Mouse (Mus musculus) CH12.LX (cell line): ENCODE data around the gene Osbpl3. TPM values are rescaled to one million over a fixed set of nuclear protein-coding genes. Genes with fewer than 3 reads are reported as not detected.

Experiments used
- DNase-seq: peaks from one replicate; pipeline ENCODE4 v3.0.0-alpha.2; 2013; ENCODE audit errors: extremely low read depth
- H3K27ac ChIP-seq: 2 replicates; pipeline ENCODE4 v1.5.1; 2012; ENCODE audit warnings: low read depth, mild to moderate bottlenecking, control low read depth, moderate library complexity; ENCODE audit not compliant: insufficient read depth
- H3K27me3 ChIP-seq: replicated peaks from 2 replicates; pipeline ENCODE3; 2012; ENCODE audit warnings: inconsistent platforms
- H3K36me3 ChIP-seq, 2 experiments: replicated peaks in 1 of 2; 2 replicates each; pipeline versions ENCODE3 to v1.6.1; 2012; ENCODE audit warnings: inconsistent platforms in 1 of 2, low read length in 1 of 2, mild to moderate bottlenecking in 1 of 2, mixed read lengths in 1 of 2, moderate library complexity in 1 of 2; ENCODE audit not compliant: control insufficient read depth in 1 of 2, insufficient read depth in 1 of 2
- H3K4me1 ChIP-seq, 2 experiments: 2 replicates each; pipeline ENCODE4 v1.6.1; 2012; ENCODE audit warnings: inconsistent platforms in 1 of 2, moderate library complexity in 1 of 2; ENCODE audit not compliant: insufficient read depth in 2 of 2, control insufficient read depth in 1 of 2
- H3K4me2 ChIP-seq: 2 replicates; pipeline ENCODE4 v1.6.1; 2012; ENCODE audit warnings: low read depth, mild to moderate bottlenecking, control low read depth; ENCODE audit not compliant: poor library complexity, insufficient read depth, severe bottlenecking
- H3K4me3 ChIP-seq, 3 experiments: fragments of 150-350 bp in 1 of 3; sonication (generic) in 1 of 3; replicated peaks in 1 of 3; 2 replicates each; pipeline versions ENCODE3 to v1.5.1; 2011 to 2012; ENCODE audit warnings: low read depth in 2 of 3, low read length in 2 of 3, mild to moderate bottlenecking in 2 of 3, moderate library complexity in 2 of 3, control low read depth in 1 of 3, improper control_type of control experiment in 1 of 3, inconsistent platforms in 1 of 3, mixed read lengths in 1 of 3; ENCODE audit not compliant: poor library complexity in 1 of 3
- H3K79me2 ChIP-seq: replicated peaks from 2 replicates; pipeline ENCODE4 v1.6.1; 2012; ENCODE audit warnings: mild to moderate bottlenecking, moderate library complexity; ENCODE audit not compliant: control insufficient read depth, poor library complexity, insufficient read depth, severe bottlenecking; ENCODE audit errors: extremely low read depth
- H3K9ac ChIP-seq: 2 replicates; pipeline ENCODE4 v1.6.1; 2012; ENCODE audit warnings: low read depth, mild to moderate bottlenecking, control low read depth, moderate library complexity; ENCODE audit not compliant: insufficient read depth
- H3K9me3 ChIP-seq: replicated peaks from 2 replicates; pipeline ENCODE3; 2012; ENCODE audit warnings: low read length, inconsistent platforms, mixed read lengths
- CHD1 ChIP-seq: IDR thresholded peaks from 2 replicates; pipeline ENCODE4 v1.6.1; 2012; ENCODE audit warnings: low read depth, low read length, improper control_type of control experiment, inconsistent platforms
- CTCF ChIP-seq, 2 experiments: IDR thresholded peaks in 1 of 2; conservative IDR thresholded peaks in 1 of 2; 2 replicates each; pipeline ENCODE4 v1.5.1; 2011 to 2012; ENCODE audit warnings: low read depth in 2 of 2, low read length in 2 of 2, improper control_type of control experiment in 1 of 2, inconsistent platforms in 1 of 2, mild to moderate bottlenecking in 1 of 2, moderate library complexity in 1 of 2
- E2F4 ChIP-seq: IDR thresholded peaks from 2 replicates; pipeline ENCODE4 v1.6.1; 2011; ENCODE audit warnings: low read depth, low read length, improper control_type of control experiment; ENCODE audit not compliant: insufficient replicate concordance
- ELF1 ChIP-seq: IDR thresholded peaks from 2 replicates; pipeline ENCODE4 v1.6.1; 2014; ENCODE audit warnings: low read depth, mild to moderate bottlenecking, inconsistent platforms, low read length, improper control_type of control experiment
- GABPA ChIP-seq: IDR thresholded peaks from 2 replicates; pipeline ENCODE4 v1.6.1; 2012; ENCODE audit warnings: low read depth, low read length, improper control_type of control experiment, inconsistent platforms; ENCODE audit not compliant: insufficient replicate concordance
- IRF4 ChIP-seq: IDR thresholded peaks from 2 replicates; pipeline ENCODE4 v1.6.1; 2014; ENCODE audit warnings: low read depth, mild to moderate bottlenecking, inconsistent platforms, low read length, improper control_type of control experiment
- JUN ChIP-seq: IDR thresholded peaks from 2 replicates; pipeline ENCODE4 v1.6.1; 2011; ENCODE audit warnings: low read depth, mild to moderate bottlenecking, low read length, improper control_type of control experiment, moderate library complexity; ENCODE audit not compliant: insufficient read depth
- KAT2A ChIP-seq: IDR thresholded peaks from 2 replicates; pipeline ENCODE4 v1.6.1; 2012; ENCODE audit warnings: low read length, improper control_type of control experiment, inconsistent platforms; ENCODE audit not compliant: insufficient replicate concordance
- MAX ChIP-seq: IDR thresholded peaks from 2 replicates; pipeline ENCODE4 v1.6.1; 2011; ENCODE audit warnings: low read length, improper control_type of control experiment
- MAZ ChIP-seq: IDR thresholded peaks from 2 replicates; pipeline ENCODE4 v1.6.1; 2012; ENCODE audit warnings: low read depth, mild to moderate bottlenecking, inconsistent platforms, low read length, improper control_type of control experiment, moderate library complexity
- MEF2A ChIP-seq: IDR thresholded peaks from 2 replicates; pipeline ENCODE4 v1.6.1; 2014; ENCODE audit warnings: low read depth, mild to moderate bottlenecking, inconsistent platforms, low read length, improper control_type of control experiment, borderline replicate concordance
- MYC ChIP-seq: IDR thresholded peaks from 2 replicates; pipeline ENCODE4 v1.6.1; 2011; ENCODE audit warnings: low read depth, mild to moderate bottlenecking, improper control_type of control experiment, low read length
- NELFE ChIP-seq: IDR thresholded peaks from 2 replicates; pipeline ENCODE4 v1.6.1; 2011; ENCODE audit warnings: low read depth, low read length, improper control_type of control experiment
- NRF1 ChIP-seq: IDR thresholded peaks from 2 replicates; pipeline ENCODE4 v1.6.1; 2014; ENCODE audit warnings: low read depth, mild to moderate bottlenecking, inconsistent platforms, low read length, improper control_type of control experiment, moderate library complexity
- SIN3A ChIP-seq: IDR thresholded peaks from 2 replicates; pipeline ENCODE4 v1.6.1; 2012; ENCODE audit warnings: low read length, improper control_type of control experiment, inconsistent platforms
- SMC3 ChIP-seq: IDR thresholded peaks from 2 replicates; pipeline ENCODE4 v1.6.1; 2011; ENCODE audit warnings: low read depth, low read length, improper control_type of control experiment
- TCF12 ChIP-seq: IDR thresholded peaks from 2 replicates; pipeline ENCODE4 v1.6.1; 2014; ENCODE audit warnings: low read depth, mild to moderate bottlenecking, inconsistent platforms, low read length, improper control_type of control experiment
- UBTF ChIP-seq: IDR thresholded peaks from 2 replicates; pipeline ENCODE4 v1.6.1; 2012; ENCODE audit warnings: low read depth, mild to moderate bottlenecking, inconsistent platforms, low read length, improper control_type of control experiment, moderate library complexity
- USF2 ChIP-seq: conservative IDR thresholded peaks from 2 replicates; pipeline ENCODE4 v1.6.1; 2011; ENCODE audit warnings: low read depth, low read length, improper control_type of control experiment
- ZKSCAN1 ChIP-seq: IDR thresholded peaks from 2 replicates; pipeline ENCODE4 v1.6.1; 2012; ENCODE audit warnings: low read depth, inconsistent platforms, low read length, improper control_type of control experiment, borderline replicate concordance
- ZMIZ1 ChIP-seq: IDR thresholded peaks from 2 replicates; pipeline ENCODE4 v1.6.1; 2012; ENCODE audit warnings: low read depth, mild to moderate bottlenecking, inconsistent platforms, low read length, improper control_type of control experiment
- dilution Hi-C: fragments of 300-500 bp; cut with MboI; formaldehyde crosslinking; loops from 2 replicates; pipeline ENCODE4 v1.14.3; 2020; ENCODE audit warnings: low sequenced_read_pairs; ENCODE audit not compliant: extremely low pct_unique_long_range_greater_than_20kb, extremely low pct_ligation_motif_present
- in situ Hi-C: fragments of 300-500 bp; cut with MboI; formaldehyde crosslinking; loops from 3 replicates; pipeline ENCODE4 v1.14.3; 2019; ENCODE audit warnings: low sequenced_read_pairs, low pct_ligation_motif_present, low pct_unique_long_range_greater_than_20kb, mixed read lengths
- polyA plus RNA-seq: library from polyadenylated mRNA; unstranded; fragments of >175 nt; gene quantifications from 2 replicates; pipeline ENCODE4 v1.2.1, GENCODE M21; 2012; ENCODE audit warnings: low read depth; ENCODE audit not compliant: insufficient read length
- total RNA-seq, 2 experiments: library from RNA; depleted of rRNA; stranded (reverse); fragments of 300-350 nt in 1 of 2; fragments of >200 nt in 1 of 2; gene quantifications; 2 replicates each; pipeline ENCODE4 v1.2.3; 2012 to 2014

Osbpl3 gene
- total and polyA plus RNA-seq, 3 experiments: 2.2 to 8.1 (median 3.5) TPM

- Histone ChIP-seq H3K36me3 (no peaks in the 10 kb centered on the region), H3K4me3 (peak overlapping the region; percentile 32 to 46 (median 35)), H3K4me2 (peak overlapping the region; percentile 66), H3K4me1 (peaks cover 0 to 2% of the 10 kb centered on the region in 2 experiments; a peak in 1 of 4 replicates), H3K27me3 (peaks cover 17% of the 10 kb centered on the region), H3K9me3 (no peaks in the 10 kb centered on the region), H3K79me2 (no peaks in the 10 kb centered on the region), H3K9ac (peak overlapping the region; percentile 1; the same call in 1 of the 2 replicates), H3K27ac (no peak overlapping the region)
- in situ Hi-C loops (no loop called here), dilution Hi-C loops (no loop called here)
- no peak for DNase-seq
- TF ChIP-seq NELFE (no peak), MAZ (no peak), TCF12 (no peak), SIN3A (no peak), CHD1 (no peak), SMC3 (no peak)
These were observed 194.1 kb downstream of the Osbpl3 start for GRCm38 (mm10) chr6:50261922-50262261.

GRCm38 (mm10) chr6:50261201-50261921 lies 194.6 kb downstream of the Osbpl3 start:
- TF ChIP-seq ELF1 (no peak), NRF1 (peak; percentile 72)
- H3K9ac ChIP-seq: peak overlapping the region; percentile 1; the same call in 1 of the 2 replicates
- no peaks in the 10 kb centered on the region for H3K36me3 ChIP-seq
- no peaks in the 10 kb centered on the region for H3K9me3 ChIP-seq
- H3K27me3 ChIP-seq: peaks cover 17% of the 10 kb centered on the region
- H3K4me3 ChIP-seq: peak overlapping the region; percentile 32 to 46 (median 35)
- DNase-seq: peak; percentile 5
- H3K4me1 ChIP-seq: peaks cover 0 to 2% of the 10 kb centered on the region in 2 experiments; a peak in 1 of 4 replicates
- in situ Hi-C loops (no loop called here), dilution Hi-C loops (no loop called here)
- no peaks in the 10 kb centered on the region for H3K79me2 ChIP-seq
- no peak overlapping the region for H3K27ac ChIP-seq
- H3K4me2 ChIP-seq: peak overlapping the region; percentile 66

- Histone ChIP-seq H3K9me3 (no peaks in the 10 kb centered on the region), H3K4me2 (no peak overlapping the region), H3K27ac (no peak overlapping the region), H3K36me3 (no peaks in the 10 kb centered on the region), H3K27me3 (no peaks in the 10 kb centered on the region), H3K4me3 (no peak overlapping the region), H3K4me1 (peaks cover 5 to 12% of the 10 kb centered on the region in 2 experiments), H3K79me2 (no peaks in the 10 kb centered on the region), H3K9ac (no peak overlapping the region)
- dilution Hi-C loops: no loop called here
- no peak for TF ChIP-seq E2F4
- TF ChIP-seq GABPA: no peak
- TF ChIP-seq SIN3A: no peak
- no peak for TF ChIP-seq KAT2A
- TF ChIP-seq TCF12: no peak
- no peak for TF ChIP-seq JUN
- TF ChIP-seq IRF4: no peak
- no peak for TF ChIP-seq NELFE
- no peak for TF ChIP-seq USF2
- TF ChIP-seq SMC3: no peak
- no peak for TF ChIP-seq ZMIZ1
- no peak for TF ChIP-seq CTCF (conservative IDR thresholded peaks at IDR 0.05 in 1 of 2, IDR thresholded peaks at IDR 0.05 in 1 of 2; ENCODE audit: low read depth in 2 of 2, low read length in 2 of 2)
- TF ChIP-seq MYC: no peak
- no peak for TF ChIP-seq UBTF
- no peak for TF ChIP-seq ZKSCAN1
- no peak for TF ChIP-seq MEF2A
- no peak for TF ChIP-seq MAX
- in situ Hi-C loops: no loop called here
- DNase-seq: no peak
These were observed 200.6 kb downstream of the Osbpl3 start for GRCm38 (mm10) chr6:50255356-50255755.
